Mouse (Mus musculus) gastrocnemius, postnatal 4 days (tissue): Measurements from ENCODE around the gene Speg. TPM values are rescaled to one million over a fixed set of nuclear protein-coding genes. Genes with fewer than 3 reads are reported as not detected.

Experiments used
- DNase-seq, 2 experiments: peaks; one replicate each; pipeline ENCODE4 v3.0.0; 2021 to 2022; ENCODE audit warnings: low spot score in 2 of 2, mixed read lengths in 2 of 2
- total RNA-seq, 2 experiments: library from RNA; stranded (reverse); gene quantifications; 2 replicates each; pipeline ENCODE4 v1.2.3; 2021

Gene Speg
- total RNA-seq, 2 experiments from 2014 or later, result 156 to 170 TPM

DNA sequence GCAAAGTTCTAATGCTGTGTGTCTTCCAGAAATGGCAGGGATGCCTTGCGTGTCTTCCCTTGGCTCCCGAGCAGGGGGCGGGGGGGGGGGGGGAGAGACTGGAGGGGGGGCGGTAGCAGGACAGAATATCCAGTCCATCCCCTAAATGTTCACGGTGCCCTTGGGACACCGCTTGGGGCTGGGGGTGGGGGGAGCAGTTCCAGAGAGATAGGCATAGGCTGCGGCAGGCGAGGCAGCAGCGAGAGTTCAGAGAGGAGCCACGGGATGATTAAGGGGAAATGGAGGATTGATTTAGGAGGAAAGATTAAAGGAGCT, 82.6 kb downstream of the Speg start:
- no peak for DNase-seq

DNA sequence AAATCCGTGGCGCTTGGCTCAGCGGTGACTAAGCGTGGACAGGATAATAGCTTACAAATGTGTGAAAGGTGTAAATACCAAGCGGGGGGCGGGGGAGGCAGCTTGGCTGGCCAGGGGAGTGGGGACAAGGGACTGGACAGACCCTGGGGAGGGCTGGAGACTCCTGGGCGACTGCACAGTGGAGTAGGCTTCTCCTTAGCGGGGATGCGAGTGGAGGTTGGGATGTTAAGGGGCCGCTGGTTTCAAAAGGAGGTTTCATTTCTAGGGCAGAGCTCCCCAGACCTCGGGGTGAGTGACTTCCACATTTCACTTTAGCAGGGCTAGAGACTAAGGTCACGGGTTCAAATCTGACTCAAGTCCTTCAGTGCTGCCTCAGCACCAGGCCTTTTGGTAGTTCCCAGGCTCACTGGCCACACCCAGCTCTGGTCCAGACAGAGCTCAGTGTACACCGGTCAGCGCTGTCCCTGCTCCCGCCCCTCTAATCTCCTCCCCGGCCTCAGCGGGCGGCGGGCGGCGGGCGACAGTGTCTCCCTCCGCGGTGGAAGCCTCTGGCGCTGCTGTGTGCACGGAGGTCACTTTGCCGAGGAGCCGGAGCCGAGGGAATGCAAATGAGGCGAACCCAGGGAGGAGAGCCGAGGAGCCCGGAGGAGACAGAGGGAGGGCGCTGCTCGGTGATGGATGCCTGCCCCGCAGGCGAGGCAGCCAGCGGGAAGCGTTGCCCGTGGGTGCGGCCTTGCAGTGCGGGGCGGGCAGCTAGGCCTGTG, 83.1 kb downstream of the Speg start:
- peak in 1 of 2 experiments; percentile 52 for DNase-seq

DNA sequence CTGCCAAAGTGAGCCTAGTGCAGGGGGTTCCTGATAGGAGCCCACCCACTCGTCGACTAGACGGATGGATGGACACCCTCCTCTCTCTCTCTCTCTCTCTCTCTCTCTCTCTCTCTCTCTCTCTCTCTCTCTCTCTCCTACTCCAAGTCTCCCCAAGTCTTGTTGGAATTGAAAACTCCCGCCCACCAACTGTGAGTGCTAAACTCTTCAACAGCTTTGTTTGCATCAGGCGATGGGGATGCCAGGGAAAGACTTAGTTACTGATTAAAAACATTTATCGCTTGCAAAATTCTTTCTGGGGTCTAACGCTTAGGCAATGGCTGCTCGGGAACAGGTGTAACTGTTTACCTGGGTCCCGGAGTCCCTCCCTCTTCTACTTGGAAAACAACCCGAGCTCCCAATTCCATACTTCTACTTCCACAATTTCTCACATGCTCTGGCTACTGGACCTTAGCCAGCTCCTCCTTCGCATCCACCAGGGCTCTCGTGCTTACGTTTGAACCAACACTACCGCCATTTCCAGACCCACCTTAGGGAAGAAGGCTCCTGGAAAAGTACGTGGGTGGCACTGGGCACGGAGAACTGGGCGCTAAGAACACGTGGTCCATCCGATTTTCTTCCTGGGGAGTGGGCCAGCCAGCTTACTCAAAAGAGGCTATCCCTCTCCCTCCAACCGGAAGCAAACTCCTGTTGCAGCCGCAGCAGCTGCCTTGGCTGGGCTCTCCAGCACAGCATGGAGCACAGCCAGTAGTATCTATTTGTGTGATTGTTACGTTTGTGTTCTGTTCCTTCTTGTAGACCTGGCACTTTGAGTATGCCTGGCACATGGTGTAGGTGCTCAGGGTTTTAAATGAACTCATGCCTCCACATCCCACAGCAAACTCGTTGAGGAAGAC, 83.9 kb downstream of the Speg start:
- DNase-seq, result no peak

DNA sequence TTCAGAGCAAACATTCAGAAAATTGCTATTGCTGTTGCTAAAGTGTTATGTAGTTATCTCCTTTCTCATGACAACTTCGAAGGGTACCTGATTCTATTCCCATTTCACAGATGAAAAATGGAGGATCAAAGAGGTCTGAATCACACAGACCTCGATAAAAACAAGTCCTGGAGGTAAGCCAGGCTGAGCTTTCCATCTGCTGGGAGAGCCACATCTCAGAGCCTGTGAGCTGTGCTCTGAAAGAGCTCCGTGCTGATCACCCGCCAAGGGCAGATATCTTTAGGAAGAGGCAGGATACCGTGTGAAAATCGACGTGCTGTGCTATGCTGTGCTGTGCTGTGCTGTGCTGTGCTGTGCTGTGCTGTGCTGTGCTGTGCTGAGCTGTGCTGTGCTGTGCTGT, 85.2 kb downstream of the Speg start:
- DNase-seq, result no peak

DNA sequence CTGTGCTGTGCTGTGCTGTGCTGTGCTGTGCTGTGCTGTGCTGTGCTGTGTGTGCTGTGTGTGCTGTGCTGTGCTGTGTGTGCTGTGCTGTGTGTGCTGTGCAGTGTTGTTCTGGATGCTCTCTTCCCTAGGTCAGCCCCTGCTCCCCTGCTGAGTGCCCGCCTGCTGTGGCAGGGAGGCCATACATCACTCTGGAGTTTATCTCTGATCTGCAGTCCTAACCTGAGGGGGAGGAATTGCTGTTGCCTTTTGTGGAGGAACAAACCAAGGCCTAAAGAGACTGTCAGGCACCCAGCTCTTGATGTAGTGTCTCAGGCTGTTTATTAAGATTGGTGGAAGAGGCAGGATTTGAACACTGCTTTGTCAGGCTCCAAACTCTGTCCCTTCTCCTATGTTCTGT, 87.5 kb downstream of the Speg start:
- no peak for DNase-seq

DNA sequence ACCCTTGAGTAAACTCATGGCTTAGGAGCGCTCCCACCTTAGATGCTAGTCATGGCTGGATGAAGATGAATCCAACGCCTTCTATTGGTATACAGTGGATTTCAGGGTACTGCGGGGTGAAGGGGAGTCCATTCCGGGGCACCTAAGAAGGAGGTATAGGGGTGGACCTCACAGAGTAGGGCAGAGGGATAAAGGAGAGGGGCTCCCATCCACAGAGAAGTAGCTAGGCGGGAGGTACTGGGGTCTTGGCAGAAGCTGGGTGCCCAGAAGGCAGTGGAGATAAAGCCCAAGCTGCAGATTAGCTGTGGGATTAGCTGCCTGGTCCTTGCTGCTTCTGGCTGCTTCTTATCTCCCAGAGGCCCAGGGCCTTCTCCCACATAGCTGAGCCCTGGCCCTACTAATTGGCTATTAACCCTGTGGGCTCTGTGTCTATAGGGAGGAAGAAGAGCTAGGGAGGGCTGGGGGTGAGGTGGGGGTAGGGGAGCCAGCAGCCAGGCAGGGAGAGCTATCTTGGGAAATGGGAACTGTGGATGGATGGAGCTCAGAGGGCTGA, 88.6 kb downstream of the Speg start:
- DNase-seq, result no peak

DNA sequence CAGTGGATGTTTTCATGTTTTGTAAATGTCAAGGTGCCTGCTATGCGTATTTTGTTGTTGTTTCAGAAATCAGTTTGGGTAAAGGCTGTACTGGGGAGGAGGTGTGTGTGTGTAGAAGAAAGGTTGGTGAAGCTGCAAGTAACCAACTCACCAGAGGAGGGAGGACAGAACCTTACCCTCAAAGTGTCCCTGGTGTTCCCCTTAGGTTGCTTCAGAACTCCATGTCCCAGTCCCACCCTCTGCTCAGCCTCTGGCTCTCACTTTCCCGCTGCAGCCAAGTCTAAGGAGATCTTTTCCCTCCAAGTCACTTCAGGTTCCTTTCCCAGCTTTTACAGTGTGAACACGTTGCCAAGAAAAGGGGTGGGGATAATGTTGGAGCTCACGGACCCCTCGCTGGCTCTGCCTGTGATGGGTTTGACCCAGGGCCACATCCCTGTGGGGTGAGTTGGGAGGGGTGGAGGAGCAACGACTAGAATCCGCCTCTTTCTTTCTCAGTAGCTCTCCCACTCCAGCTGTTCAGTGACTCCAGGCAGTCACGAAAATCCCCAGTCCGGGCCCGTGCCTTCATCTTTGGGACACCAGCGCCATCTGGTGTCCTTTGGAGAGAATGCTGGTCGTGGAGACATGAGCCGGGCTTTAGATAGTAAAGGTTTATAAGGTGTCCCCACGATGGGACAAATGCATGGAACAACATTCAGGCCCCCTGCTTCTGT, 92.3 kb downstream of the Speg start:
- DNase-seq, result peak; percentile 64 to 80

DNA sequence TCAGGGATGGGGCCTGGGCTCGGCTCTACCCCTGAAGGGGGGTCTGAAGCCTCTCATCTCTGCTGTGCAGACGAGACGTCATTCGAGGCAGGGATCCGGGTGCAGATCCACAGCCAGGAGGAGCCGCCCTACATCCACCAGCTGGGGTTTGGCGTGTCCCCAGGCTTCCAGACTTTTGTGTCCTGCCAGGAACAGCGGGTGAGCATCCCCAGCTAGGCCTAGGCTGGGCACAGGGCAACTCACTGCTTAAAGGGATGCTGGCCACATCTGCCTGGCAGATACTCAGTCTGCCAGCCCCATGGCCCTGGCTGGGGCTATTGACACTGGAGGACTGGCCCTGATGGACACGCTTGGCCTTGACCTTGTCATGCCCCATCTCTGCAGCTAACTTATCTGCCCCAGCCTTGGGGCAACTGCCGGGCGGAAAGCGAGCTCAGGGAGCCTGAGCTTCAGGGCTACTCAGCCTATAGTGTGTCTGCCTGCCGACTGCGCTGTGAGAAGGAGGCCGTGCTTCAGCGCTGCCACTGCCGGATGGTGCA, 94.3 kb downstream of the Speg start:
- DNase-seq, result no peak

DNA sequence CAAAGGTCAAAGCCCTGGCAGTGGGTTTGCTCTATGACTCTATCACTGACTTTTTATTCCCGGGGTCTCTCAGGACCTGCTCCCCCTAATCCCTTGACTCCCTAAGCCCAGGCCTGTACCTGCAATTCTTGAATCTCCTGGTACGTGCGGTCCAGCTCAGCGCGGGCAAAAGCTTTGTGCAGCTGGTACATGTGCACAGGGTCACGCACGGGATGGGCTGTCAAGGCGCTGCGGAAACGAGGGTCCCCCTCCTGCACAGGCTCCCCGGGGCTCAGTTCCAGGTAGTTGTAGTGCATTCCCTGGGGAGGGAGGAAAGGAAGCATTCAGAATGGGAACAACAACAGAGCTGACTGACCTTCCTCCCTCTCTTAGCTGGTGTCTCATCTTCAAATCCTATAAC, 101.3 kb downstream of the Speg start:
- DNase-seq, result no peak

DNA sequence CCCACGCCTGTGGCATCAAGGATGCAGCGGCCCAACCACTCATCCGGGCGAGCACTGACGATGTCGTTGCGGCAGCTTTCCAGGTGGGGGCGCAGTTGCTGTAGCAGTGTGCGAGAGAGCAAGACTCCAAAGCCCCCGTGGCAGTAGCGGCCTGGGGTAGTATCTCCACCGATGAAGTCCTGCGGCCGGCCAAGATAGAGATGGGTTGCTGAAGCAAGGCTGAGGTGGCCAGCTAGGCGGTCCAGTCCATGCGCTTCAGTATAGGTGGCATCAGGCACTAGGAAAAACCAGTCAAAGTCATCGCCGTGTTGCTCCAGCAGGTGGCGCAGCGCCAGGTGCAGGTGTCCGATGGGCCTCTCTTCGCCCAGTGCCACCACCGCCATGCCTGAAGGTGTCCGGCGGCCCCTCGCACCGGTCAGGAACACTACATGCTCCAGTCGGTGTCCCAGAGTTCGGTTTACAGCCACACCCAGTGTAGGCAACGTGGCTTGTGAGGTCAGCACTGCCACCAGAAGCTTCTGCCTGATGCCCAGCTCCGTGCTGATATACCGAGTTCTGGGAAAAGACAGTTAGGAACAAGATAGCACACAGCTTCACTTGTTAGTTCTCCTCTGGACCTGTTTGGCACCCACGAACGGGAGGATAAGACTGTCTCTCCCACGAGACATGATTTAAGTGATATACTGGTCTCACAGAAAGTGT, 102.3 kb downstream of the Speg start:
- peak; percentile 61 to 79 for DNase-seq

DNA sequence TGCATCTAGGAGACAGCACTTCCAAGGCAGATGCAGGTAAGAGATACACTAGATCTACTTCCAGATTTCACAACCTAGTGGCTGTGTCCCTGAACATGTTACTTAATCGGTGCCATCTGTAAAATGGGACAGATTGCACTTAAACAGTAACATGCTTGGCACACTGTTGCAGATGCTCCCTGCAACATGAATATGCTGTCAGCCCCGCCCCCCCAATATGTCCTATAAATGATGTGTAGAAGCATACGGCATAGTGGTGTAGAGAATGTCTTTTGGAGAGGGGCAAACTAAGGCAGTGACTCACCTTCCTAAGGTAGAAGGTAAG, 102.8 kb downstream of the Speg start:
- DNase-seq, result no peak

DNA sequence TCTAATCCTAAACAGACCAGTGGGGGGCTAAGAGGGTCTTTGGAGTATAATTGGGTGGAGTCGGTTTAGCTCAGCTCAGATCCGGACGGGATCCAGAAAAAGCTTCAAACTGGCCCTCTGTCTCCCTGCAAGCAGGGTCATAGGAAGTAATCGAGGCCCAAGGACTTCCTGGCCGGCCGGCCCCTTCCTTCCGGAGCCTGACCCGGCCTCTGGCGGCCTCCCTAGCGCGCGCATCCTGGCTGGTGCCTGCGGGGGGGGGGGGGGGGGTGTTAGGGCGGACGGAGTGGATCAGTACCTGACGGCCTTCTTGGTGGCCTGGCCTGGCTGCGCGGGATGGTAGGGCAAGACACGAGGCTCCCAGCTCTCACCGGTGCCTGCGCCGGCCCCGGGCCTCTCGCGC, 103.4 kb downstream of the Speg start:
- DNase-seq, result no peak

DNA sequence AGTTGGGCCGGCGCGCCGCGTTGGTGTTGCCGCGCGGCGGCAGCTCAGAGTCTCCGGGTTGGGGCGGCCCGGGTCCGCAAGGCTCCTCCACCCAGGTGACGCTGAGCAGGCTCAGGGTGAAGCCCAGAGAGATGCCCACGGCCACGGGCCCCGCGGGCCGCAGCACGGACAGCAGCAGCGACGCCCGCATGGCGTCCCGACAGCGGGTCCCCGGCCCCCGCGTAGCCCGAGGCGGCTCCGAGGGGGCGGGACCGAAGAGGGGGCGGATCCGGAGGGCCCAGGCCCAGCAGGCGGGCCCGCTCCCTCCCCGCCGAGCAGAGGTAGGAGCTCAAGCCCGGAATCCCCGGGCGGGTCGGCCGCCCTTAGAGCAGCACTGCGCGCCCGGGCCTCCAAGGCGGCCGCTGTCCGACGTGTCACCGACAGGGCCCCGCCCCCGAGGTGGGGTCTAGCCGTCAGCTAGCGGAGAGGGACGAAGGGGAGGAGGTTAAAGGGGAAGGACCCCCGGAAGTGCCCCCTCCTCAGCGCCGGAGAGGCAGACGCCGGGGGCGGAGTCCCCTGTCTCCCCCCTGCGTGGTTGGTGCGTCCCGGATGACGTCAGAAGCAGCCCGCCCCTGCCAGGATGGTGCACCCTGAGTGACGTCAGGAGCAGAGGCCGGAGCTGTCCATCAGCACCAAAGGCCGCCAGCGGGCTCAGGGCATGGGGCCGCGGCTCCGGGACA, 104.0 kb downstream of the Speg start, which contains the start of the genes Chpf and Tmem198:
Chpf (minus strand) TSS at position 392 of the 719 bp plus-strand sequence.
Tmem198 (plus strand) TSS at position 617 of the 719 bp plus-strand sequence.
- DNase-seq, result peak; percentile 88 to 95

DNA sequence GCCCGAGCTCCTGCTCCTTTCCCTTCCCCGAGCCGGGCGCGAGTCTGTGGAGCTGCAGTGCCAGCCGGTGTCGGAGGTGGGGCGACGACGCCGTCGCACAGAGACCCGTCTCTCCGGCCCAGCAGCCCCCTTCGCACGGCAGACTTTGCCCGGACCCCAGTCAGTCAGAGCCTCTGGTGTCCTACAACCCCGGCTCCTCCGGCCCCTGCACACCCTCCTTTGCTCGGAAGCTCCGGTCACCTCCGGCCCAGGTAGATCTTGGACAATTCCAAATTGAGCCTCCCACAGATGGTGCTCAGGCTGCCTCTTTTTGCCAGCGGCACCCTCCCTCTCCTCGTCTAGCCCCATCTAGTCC, 104.5 kb downstream of the Speg start:
- no peak for DNase-seq

DNA sequence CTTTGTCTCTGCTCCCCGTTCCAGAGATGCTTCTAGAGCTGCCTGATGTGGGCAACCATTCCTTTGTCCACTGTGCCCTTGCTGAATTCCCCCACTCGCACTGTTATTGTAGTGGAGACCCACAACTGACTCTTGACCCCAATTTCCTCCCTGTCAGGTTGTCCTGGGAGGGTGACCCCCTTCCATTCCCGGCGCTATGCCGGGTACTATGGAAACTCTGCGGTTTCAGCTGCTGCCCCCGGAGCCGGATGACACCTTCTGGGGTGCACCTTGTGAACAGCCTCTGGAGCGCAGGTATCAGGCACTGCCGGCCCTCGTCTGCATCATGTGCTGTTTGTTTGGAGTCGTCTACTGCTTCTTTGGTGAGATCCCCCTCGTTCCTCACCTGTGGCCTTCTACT, 104.9 kb downstream of the Speg start:
- DNase-seq, result no peak

DNA sequence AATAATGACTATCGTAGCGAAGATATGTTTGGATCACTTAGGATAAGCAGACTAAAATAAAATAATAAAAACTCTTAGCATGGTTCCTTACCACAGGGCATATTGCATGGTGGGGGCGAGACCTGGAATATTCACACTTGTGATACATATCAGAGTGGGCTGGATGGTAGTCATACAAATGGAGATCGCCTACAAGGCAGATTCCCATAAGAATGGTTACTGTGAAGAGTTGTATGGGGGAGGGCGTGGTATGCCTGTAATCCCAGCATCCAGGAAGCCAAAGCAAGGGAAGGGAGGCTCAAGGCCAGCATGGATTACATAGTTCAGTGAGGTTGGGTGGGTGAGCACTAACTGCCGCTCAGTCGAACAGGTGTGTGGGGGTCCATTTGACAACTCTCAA, 105.6 kb downstream of the Speg start:
- no peak for DNase-seq
